Mouse (Mus musculus): ENCODE results near the gene Ntm. TPM values are rescaled to one million over a fixed set of nuclear protein-coding genes. Genes with fewer than 3 reads are reported as not detected.

Ntm gene
- total RNA-seq, 2 experiments from 2014 or later = 379 to 391 TPM

DNA sequence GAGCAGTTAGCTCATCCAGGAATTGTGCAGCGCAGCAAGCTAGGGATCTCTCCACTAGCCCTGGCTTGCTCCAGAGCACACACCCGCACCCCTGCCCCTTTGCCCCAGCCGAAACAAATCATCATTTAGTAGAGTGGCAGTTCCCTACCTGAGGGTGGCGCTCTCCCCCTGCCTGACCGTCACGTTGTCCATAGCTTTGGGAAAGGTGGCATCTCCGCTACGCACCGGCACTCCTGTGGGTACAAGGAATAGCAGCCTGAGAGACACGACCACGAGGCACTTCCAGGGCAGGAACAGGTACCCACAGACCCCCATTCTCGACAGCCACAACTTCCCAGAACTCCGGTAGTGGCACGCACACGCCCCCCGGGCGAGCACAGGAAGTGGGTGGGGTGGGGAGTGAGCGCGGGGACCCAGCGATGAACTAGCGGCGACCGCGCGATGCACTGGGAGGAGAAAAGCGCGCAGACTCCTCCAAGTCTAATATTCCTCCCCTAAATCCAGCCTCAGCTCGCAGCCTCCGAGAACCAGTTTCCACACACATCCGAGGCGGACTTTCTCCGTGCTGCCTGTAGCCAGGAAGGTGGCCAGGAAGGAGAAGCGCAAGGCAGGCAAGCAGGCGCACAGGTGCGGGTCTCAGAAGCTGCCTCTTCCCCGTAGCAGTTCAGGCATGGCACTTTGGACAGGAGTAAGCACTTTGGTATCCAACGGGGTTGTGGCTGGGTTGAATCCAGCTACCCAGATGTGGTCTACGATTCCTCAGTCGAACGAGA, 551.3 kb downstream of the Ntm start:
- intact Hi-C loops (cut with DNase I) = loop anchor here (5.0 to 10.0 kb wide), 2 partner anchors 207 to 231 kb away; no protein-coding TSS in a partner anchor

DNA sequence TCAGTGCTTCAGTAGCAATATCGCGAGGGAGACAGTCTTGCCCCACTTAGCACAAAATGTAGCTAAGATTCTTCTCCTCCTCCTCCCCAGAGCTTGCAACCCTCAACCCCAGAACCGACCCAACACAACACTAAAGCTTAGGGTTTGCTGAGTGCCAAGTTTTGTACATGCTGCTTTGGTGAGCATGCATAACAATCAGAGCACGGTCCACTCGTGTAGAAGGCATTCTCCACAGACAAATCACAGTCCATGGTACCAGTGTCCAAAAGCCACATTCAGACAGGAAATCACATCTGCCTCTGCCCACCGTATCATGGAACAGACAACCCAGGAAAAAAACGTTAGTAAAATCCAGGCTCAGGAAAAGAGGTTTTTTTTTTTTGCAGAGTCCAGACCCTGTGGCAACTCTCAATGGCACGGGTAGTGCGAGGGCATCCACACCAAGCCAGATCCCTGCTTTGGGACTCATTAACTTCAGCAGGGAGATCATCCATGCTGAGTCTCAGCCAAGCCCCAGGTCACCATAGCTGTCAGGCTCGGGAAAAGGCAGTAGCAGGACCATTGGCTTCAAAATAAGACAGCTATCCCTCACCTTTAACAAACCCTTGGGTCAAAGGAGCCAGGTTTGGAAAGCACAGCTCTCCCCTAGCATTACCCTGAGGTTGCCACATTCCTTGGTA, 552.1 kb downstream of the Ntm start:
- DNase-seq (ENCODE audit: extremely low spot score in 1 of 2, low spot score in 2 of 2) = no peak
- intact Hi-C loops (cut with DNase I) = loop anchor here (5.0 to 10.0 kb wide), 2 partner anchors 206 to 231 kb away; no protein-coding TSS in a partner anchor

More for the DNA sequence above, 551.3 kb downstream of the Ntm start:
- DNase-seq (ENCODE audit: extremely low spot score in 1 of 2, low spot score in 2 of 2) = peak; percentile 34 to 76

DNA sequence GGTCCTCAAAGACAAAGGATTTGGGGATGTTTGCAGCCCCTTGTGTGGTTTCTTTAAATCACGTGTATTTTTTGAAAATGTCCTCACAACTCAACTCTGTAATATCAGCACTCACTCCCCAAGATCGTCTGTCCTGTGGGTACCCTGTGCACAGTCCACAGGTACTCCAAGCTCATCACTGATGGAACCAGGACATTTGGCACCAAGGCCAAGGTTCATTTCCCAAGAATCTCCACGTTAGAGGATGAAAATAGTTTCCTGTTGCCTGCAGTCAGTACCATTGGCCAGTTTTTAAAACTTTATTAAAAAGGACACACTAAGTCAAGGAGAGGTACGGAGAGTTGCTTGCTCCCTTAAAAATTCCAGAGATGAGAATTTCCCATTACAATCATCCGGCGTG, 552.7 kb downstream of the Ntm start:
- intact Hi-C loops (cut with DNase I) = loop anchor here (5.0 to 10.0 kb wide), 2 partner anchors 205 to 232 kb away; no protein-coding TSS in a partner anchor
- DNase-seq (ENCODE audit: extremely low spot score in 1 of 2, low spot score in 2 of 2) = no peak

DNA sequence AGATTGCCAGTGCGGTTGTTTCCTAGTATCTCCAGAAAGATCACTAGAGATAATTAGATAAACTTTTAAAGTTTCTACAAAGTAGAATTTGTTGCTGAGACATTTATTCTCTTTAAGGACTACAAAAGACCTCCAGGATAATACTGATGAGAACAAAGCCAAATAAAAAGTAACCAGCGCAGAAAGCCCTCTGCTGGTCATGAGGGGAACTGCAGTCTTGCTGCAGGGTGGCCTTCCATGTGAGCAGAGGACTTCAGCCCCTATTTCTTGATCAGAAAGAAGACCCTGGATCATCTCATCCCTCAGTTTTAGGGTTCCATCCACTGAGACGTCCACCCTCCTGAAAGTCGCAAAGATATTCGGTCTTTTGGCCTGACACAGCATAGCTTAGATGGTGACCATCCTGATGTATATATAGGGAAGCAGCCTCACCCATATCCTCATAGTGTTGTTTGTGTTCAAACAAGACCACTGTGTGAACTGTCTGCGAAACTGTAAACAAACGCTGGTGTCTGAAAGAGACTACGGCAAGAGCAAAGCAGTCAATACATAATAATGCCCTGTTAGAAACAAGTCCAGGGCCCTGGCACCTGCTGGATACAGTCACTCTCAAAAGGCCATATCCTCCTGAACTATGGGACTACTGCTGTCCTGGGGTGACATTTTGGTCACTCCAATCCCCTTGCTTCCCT, 553.6 kb downstream of the Ntm start:
- peak in 1 of 2 experiments; percentile 48 for DNase-seq (ENCODE audit: extremely low spot score in 1 of 2, low spot score in 2 of 2)
- intact Hi-C loops (cut with DNase I) = no loop called here

DNA sequence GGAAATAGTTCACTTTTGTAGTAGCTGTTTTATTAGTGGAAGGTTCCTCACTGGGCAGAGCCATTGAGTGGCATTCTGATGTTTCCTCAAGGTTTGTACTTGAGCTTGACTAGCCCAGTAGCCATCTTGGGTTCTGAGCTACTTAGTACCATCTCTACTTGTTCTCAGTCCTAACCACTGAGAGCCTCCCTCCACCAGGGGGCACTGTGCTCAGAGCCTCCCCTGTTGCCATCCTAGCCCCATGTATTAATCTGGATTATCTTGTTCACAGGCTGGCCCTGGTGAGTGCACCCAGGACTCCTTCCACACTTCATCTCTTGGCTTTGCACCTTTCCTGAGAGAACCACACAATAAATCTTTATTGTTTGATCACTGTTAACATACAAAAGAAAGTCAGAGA, 555.0 kb downstream of the Ntm start:
- intact Hi-C loops (cut with DNase I) = no loop called here
- peak in 1 of 2 experiments; percentile 44 for DNase-seq (ENCODE audit: extremely low spot score in 1 of 2, low spot score in 2 of 2)

DNA sequence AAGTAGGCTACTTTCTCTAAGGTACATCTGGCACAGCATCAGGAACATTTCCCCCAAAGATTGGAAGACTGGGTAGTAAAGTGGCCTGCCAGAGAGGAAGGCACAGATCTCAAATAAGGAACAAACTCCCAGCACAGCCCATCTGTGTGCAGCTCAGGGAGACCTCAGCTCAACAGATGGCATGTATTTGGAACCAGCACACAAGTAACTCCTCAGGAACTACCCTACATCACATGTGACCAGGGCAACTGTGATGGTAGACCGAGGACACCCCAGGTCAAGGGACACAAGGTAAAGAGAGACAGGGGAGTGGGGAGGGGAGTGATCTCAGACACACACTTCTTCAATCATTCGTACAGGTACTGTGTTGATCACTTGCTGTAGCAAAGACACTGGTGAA, 556.0 kb downstream of the Ntm start:
- DNase-seq (ENCODE audit: extremely low spot score in 1 of 2, low spot score in 2 of 2) = no peak
- intact Hi-C loops (cut with DNase I) = no loop called here

DNA sequence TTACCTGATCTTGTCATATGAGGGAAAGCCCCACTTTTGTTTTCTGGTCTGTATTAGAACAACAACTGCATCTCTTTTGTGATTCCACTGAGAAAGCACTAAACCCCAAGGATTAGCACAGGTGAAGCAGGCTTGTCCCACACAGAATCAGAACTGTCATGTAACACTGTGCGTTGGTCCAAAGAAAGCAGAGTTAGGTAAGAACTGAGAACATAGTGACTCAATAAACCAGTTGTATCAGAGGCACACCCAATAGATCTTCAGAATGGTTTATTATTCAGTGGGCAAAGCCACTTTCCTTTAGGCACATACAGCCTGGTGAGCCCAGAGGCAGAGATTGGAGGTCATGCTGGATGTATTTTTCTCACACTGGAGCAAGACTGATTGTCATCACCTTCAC, 556.9 kb downstream of the Ntm start:
- DNase-seq (ENCODE audit: extremely low spot score in 1 of 2, low spot score in 2 of 2) = no peak
- intact Hi-C loops (cut with DNase I) = no loop called here

DNA sequence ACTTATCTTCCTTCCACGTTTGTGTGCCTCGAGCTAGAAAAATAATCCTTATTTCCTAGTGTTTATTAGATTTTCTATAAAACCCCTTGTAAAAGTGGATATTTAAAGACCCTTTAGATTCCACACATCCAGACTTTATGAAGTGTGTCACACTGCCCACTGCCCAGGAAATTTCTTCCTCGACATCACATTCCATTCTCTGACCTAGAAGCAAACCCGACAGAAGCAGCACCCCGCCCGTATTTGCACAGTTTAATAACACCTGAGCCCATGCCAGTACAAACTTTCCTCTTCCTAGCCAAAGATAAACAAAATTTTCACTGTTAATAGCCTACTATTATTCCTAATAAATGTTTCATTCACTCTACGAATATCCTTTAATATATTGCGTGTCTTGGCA, 562.8 kb downstream of the Ntm start:
- DNase-seq (ENCODE audit: extremely low spot score in 1 of 2, low spot score in 2 of 2) = no peak
- intact Hi-C loops (cut with DNase I) = no loop called here

DNA sequence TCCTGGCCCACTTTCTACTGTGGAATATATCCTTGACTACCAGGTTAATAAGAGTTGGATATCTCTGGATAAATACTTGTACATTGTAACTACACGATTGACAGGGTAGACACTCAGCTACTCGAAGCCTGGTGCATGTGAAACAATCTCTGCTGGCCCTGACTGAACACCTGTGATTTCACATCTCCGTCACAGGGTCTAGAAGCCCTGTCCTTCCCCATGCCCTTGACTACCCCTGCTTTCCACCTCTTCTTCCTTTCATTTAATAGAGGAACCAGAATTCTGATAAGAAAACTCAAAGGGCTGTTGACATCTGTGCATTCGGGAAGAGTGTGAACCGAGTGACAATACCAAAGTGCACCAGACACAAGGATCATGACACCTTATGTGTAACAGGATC, 566.8 kb downstream of the Ntm start:
- intact Hi-C loops (cut with DNase I) = no loop called here

DNA sequence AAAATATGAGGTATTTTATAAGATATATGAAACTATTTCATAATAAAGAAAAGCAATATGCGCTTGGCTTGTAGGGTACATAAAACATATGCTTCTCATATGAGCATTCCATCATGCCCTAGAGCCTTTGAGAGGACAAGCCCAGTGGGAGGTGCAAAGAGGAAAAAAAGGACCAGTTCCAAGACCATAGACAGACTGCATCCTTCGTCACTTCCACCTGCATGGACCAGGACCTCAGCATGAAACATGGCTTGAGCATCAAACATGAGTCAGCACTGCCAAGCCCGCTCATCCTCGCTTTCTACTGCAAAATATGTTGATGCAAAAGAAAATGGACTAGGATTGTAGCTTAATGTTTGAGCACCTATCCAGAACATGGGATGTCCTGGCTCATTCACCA, 569.8 kb downstream of the Ntm start:
- intact Hi-C loops (cut with DNase I) = no loop called here
- no peak for DNase-seq (ENCODE audit: extremely low spot score in 1 of 2, low spot score in 2 of 2)

More for the DNA sequence above, 566.8 kb downstream of the Ntm start:
- no peak for DNase-seq (ENCODE audit: extremely low spot score in 1 of 2, low spot score in 2 of 2)

DNA sequence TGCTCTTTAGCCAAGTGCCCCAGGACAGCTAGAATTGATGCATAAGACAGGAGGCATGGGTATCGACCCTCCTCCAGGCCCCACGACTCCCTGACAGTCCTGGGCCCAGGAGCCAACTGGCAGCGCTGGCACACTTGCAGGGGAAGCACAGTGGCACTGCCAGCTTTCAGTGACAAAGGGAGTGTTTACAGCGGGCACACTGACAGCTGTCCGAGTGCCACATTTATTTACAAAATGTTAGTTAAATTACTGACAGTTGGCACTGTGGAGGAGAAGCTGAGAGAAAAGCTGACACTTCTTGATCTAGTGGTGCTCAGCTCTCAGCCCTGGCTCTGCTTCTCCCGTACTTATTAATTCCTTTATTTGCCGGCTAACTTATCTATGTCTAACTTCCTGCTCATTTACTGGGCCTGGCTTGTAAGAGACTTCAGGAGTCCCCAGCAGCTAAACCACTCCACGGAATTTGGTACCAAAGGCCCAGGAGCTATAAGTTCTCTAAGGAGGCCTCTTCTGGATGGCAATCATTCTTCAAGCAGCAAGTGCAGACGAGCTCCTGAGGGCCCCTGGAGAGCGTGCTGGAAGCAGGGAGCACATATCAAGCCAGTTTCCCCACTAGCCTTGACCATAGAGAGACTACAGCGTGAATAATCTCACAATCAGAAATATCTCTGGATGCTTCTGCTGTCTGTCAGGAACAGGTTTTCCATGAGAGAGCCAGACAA, 572.0 kb downstream of the Ntm start:
- intact Hi-C loops (cut with DNase I) = no loop called here
- DNase-seq (ENCODE audit: extremely low spot score in 1 of 2, low spot score in 2 of 2) = peak; percentile 43 to 50

DNA sequence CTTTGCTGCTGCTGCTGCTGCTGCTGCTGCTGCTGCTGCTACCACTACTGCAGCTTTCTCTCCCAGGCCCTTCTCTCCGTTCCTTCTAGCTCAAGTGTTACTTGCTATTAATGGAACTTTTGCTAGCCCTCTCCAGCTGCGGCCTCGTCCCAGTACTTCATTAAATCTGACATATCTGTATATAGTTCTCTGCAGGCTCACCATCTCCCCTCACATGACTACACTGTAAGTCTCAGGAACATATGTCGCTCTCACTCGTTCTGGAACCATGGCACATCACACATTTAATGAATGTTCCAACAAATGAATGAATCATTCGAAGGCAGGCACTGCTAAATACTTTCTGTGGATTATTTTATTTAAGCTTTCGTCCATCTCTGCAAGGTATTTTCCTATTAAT, 573.7 kb downstream of the Ntm start:
- intact Hi-C loops (cut with DNase I) = no loop called here
- peak in 1 of 2 experiments; percentile 39 for DNase-seq (ENCODE audit: extremely low spot score in 1 of 2, low spot score in 2 of 2)

DNA sequence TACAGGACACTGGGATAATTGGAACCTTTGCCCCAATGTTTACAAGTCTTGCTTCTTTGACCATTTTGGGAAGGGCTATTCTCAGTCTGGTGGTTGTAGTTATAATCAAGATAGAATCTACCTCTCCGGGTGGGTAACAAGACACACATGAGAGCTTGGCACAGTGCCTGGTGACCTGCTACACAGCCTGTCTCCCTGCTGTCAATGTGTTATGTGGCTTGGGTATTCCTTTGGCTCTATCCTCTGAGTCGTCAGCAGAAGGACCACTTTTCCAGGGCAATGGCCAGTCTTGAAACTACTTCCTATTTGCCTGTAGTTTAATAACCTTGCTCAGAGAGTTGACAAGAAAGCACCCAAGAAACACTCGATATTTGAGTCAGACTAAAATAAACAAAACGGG, 575.8 kb downstream of the Ntm start:
- intact Hi-C loops (cut with DNase I) = no loop called here
- DNase-seq (ENCODE audit: extremely low spot score in 1 of 2, low spot score in 2 of 2) = peak in 1 of 2 experiments; percentile 34

DNA sequence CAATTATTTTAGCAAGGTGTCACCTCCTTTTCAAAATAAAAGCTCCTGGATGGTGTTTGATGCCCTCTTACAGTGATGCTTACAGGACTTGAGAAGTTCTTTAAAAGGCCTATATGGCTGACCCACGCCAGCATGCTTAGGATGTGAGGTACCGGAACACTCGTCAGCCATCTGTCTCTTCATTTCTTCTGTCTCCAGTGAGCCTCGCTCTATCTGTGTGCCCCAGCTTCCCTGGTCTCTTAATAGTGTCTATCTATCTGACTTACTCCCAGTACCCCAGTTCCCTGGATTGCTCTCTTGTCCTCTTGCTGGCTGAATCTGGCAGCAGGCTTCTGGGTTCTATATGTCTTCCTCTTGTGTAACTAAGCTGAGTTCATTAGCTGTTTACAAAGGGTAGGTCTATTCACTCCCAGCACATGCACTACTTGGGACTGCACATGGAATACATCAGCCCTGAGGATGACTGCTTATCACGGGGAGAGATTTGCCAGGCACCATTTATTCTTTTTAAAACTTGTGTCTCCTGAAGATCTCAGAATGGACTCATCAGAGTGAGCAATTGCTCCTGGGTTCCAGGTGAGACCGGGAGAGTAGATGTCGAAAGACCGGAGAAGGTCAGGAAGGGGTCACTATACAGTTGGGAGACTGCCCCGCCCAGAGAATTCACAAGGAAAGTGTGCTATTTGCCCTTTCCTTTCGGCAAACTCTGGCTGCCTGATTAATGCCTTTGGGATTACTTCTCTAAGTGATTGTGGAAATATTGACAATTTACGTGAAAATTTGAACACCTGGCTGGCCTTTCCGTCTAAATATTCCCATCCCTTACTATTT, 585.6 kb downstream of the Ntm start:
- intact Hi-C loops (cut with DNase I) = no loop called here
- no peak for DNase-seq (ENCODE audit: extremely low spot score in 1 of 2, low spot score in 2 of 2)

DNA sequence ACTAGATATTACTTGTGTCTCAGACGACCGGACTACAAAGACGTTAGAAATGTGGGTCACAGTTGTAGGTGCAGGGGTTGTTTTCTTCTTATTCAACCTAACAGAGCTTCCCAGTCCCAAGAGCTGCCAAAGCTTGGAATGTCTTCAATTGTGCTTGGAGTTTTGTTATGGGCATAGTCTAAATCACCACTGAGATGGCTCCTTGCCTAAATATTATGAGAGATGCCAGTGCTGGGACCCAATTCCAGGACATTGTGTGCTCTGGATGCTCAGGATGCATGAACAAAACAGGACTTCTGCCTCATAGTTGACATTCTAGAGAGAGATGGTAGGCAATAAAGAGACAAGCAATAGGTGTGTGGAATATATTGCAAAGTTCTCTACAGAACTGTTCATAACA, 591.6 kb downstream of the Ntm start:
- intact Hi-C loops (cut with DNase I) = no loop called here

DNA sequence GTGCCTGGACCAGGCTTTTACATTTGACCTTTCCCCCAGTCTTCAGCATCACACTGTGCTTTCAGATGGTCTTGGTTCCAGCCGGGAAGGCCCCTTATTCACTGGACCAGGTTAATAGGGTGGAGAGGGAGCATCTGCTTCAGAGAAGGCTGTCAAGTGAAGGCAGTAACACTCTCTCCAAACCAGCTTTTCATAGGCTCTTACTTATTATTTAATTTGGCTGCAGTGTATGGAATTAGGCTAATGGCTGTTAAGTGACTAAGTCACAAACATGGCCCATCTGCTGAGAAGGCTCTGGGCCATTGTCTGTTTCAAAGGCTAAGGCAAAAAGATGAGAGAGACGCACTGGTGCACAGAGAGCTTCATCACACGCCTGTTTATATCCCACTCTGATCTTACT, 593.3 kb downstream of the Ntm start:
- DNase-seq (ENCODE audit: extremely low spot score in 1 of 2, low spot score in 2 of 2) = no peak
- intact Hi-C loops (cut with DNase I) = no loop called here

More for the DNA sequence above, 591.6 kb downstream of the Ntm start:
- DNase-seq (ENCODE audit: extremely low spot score in 1 of 2, low spot score in 2 of 2) = no peak

DNA sequence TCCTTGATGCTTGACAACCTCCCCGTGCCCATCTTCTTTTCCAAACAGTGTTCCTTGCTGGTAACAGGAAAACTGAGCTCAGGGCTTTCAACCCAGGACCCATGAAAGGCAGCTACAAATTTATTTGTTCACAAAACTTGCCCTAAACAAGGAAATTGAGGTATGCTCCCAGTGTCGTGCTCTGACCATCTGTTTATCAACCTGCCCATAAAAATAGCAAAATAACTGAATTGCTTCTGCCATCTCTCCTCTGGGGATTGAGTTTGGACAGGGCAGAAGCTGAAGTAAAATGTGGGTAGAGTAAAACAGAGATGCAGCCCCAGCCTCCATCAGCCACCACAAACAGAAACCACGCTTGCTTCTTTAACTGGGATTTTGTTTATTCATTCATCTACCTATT, 594.6 kb downstream of the Ntm start:
- intact Hi-C loops (cut with DNase I) = no loop called here
- no peak for DNase-seq (ENCODE audit: extremely low spot score in 1 of 2, low spot score in 2 of 2)

DNA sequence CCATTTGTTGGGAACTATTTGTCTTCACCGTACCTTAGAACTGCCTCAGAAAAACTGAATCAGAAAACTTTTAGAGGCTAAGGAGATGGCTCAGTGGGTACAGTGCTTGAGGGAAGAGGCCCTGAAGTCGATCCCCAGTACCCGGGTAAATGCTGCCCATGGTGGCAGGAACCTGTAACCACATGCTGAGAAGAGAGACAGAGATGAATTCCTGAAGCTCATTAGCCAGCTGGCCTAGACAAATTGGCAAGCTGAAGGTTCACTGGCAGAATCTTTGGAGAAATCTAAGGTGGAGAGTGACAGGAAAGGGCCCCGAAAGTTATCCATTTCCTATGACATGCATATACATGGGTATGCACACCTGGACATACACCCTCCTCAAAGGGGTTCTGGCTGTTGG, 605.1 kb downstream of the Ntm start:
- DNase-seq (ENCODE audit: extremely low spot score in 1 of 2, low spot score in 2 of 2) = no peak
- intact Hi-C loops (cut with DNase I) = no loop called here
